Mouse (Mus musculus) gastrocnemius, adult 8-10 months (tissue): ENCODE data around the gene Pum1. TPM values are rescaled to one million over a fixed set of nuclear protein-coding genes. Genes with fewer than 3 reads are reported as not detected.
"Not testable (repeated sequence)": the region's sequence is repeated elsewhere in the genome, so short reads cannot be mapped to it uniquely, and the experiment has no call there.

Experiments used
- DNase-seq, 2 experiments: peaks; one replicate each; pipeline ENCODE4 v3.0.0; 2022; ENCODE audit warnings: low spot score in 2 of 2
- total RNA-seq, 4 experiments: library from RNA; stranded (reverse); gene quantifications; 2 replicates each; pipeline ENCODE4 v1.2.4; 2022

Pum1 gene
- total RNA-seq, result 10 to 100 TPM; 35.2 to 43.9 (median 38.9) TPM

DNA sequence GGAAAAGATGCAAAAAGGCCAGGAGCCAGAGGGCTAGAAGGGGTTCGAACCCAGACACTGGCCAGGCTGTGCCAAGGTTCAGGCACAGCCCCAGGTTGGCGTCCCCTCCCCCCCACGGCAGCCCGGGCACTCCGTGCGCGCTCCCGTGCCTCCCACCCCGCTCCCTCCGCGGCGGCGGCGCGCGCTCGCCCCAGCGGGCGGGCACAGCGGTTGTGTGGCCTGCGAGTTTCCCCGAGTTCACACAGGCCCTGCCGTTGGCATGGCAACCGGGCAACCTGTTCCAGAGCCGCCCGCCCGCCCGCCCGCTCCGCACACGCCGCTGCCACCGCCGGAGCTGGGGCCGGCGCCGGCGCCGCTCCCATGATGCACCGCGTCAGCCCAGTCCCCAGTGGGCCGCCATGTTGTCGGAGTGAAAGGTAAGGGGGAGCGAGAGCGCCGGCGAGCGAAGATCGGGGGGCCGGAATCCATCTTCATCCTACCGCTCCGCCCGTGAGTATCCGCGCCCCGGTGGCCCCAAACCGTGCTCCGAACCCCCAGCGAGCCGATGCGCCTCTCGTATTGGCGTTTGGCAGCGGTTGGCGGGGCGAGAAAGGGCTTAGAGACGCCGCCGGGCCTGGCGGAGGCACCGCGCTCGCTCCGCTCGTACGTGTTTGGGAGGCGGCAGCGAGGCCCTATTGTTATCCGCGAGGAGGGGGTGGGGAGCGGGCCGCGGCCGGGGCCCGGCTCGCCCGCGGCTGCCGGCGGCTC, at the start of gene Pum1:
Gene Pum1 (plus strand): TSS at position 343 of the 747 bp plus-strand sequence.
- DNase-seq, result peak; percentile 67 to 81

DNA sequence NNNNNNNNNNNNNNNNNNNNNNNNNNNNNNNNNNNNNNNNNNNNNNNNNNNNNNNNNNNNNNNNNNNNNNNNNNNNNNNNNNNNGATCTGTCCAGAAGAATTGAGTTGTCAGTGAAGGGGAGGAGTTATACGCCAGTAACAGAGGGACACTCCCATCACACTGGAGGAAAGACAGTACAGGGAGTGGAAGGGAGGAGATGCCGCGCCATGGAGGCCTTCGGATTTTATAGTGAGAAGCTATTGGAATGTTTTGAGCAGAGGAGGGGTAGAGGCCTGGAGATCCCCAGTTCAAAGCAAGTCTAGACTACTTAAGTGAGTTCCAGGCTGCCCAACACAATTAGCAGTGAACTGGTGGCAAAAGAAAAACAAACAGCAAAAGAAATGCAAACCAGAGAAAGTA, 33.7 kb upstream of the Pum1 start:
- DNase-seq, result peak; percentile 5 to 10

DNA sequence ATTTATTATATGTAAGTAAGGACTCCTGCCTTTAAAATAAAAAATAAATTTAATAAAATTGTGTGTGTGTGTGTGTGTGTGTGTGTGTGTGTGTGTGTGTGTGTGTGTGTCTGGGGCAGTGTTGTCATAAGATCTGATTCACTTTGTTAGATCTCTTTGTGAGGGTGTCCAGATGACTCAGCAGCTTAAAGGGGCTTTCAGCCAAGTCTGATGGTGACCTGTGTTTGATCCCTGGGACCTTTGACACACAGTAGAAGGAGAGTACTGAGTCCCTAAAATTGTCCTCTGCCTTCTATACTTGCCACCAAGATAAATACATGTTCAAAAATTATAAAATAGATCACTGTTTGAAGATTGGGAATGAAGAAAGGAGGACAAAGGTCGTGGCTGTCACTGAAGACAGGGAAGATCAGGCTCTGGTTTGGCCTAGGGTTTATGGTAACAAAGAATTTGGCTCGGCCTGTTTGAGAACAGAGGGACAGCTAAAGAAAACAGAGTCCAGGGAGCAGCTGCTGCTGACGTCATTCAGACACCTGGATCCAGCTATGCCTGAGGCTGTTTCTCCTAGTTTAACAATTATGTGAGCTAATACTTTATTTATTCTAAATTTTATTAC, 32.8 kb upstream of the Pum1 start:
- no peak for DNase-seq

DNA sequence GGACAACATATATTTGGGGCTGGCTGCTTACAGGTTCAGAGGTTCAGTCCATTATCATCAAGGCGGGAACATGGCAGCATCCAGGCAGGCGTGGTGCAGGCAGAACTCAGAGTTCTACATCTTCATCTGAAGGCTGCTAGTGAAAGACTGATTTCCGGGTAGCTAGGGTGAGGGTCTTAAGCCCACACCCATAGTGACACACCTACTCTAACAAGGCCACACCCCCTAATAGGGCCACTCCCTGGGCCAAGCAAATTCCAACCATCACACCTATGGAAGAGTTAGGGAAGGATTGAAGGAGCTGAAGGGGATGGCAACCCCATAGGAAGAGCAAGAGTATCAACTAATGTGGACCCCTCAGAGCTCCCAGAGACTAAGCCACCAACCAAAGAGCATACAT, 28.0 kb upstream of the Pum1 start:
- DNase-seq, result not testable (repeated sequence)

DNA sequence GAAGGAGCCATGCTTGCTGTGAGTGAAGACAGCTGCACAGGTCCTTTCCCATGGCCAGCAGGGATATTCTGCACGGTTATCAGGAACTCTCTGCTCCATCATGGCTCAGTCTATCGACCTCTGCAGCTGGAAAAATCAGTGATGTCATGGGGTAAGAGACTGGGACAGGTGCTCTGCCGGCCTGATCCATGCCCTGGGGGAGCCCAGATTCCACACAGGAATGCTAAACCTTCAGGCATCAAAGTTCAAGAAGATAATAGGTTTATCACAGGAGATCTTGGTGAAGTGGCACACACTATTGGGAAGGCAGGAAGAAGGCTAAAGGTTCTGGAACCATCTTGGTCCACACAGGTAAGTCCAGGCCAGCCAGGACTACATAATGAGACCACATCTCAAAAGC, 26.4 kb upstream of the Pum1 start:
- no peak for DNase-seq

DNA sequence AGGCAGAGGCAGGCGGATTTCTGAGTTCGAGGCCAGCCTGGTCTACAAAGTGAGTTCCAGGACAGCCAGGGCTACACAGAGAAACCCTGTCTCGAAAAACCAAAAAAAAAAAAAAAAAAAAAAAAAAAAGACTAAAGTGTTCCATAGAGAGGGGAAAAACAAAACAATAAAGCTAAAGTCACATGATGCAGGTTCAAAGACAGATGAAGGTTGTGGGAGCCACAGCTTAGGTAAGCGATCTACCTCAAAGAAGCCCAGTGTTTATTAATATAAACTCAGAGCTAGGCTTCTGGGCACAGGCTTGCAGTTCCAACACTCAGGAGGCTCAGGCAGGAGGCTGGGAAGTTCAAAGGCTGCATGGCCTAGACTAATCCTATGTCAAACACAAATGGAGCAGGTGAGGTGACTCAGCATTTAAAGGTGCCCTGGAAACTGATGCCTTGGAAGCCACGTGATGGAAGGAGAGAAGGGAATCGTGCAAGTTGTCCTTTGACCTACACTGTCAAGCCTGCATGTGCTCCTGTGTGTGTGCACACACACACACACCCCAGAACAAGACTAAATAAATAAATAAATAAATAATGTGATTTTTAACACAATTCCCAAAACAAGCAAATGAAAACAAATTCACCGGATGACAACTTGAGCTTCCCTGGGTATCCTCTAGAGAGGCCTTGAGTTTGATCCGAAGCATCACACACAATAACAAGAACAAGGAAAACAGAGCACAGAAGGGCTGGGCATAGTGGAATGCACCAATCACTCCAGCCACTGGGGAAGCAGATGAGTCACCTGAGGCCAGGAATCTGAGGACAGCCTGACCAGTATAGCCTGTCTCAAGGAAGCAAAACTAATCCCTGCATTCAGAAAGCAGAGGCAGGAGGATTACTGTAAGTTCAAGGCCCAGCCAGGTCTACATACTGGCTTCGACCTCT, 25.4 kb upstream of the Pum1 start:
- no peak for DNase-seq

DNA sequence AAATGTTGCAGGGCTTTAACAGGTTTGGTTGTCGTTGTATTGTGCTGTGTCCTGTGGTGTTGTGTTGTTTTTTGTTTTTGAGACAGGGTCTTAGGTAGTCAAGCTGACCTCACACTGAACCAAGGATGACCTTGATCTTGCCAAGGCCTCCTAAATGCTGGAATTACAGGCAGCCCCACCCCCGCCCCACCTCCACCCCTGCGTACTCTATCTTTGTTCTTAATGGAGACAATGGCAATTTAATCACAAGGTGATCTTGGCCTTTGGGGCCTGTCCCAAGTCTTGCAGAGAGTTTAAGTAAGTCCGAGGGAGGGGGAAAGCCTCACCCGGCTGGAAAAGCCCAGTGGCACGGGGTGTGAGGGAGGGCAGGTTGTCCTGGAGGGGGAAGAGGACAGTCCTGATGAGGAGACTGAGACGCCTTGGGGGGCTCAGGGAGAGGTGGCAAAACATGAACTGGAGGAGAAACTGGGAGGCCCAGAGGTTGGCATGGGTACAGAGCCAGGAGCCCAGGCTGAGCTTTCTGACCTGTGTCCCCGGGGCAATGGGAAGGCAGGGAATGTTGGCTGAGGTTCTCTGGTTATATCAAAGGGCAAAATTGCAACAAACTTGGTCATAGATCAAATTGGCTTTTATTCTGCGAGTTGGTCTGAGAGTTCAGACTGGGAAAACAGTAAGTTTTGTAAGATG, 22.9 kb upstream of the Pum1 start:
- no peak for DNase-seq

DNA sequence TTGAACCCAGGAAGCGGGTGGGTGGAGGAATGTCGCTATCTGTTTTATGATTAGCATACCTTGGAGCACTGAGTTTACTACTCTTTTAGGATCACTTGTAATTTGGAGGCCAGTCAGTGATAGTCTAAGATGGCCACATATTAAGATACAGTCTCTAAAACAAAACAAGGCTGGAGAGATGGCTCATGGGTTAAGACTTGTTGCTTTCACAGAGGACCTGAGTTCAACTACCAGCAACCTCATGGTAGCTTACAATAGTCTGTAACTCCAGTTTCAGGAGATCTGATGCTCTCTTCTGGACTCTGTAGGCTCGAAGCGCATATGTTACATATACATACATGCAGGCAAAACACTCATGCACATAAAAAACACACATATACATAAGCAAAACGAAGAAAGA, 20.7 kb upstream of the Pum1 start:
- no peak for DNase-seq

DNA sequence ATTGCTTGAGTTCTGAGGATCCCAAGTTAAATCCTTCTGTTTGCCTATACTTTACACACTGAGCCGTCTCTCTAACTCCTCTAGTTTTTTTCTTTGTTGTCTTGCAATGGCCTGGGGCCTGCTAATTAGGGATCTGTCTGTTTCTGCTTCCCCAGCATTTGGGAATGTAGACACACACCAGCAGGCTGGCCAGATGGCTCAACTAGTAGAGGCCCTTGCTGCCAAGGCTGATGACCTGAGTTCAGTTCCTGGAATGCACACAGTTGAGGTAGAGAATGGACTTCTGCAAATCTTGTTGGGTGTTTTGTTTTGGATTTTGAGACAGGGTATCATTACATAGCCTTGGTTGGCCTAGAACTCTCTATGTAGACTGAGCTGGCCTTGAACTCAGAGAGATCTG, 17.7 kb upstream of the Pum1 start:
- no peak for DNase-seq

DNA sequence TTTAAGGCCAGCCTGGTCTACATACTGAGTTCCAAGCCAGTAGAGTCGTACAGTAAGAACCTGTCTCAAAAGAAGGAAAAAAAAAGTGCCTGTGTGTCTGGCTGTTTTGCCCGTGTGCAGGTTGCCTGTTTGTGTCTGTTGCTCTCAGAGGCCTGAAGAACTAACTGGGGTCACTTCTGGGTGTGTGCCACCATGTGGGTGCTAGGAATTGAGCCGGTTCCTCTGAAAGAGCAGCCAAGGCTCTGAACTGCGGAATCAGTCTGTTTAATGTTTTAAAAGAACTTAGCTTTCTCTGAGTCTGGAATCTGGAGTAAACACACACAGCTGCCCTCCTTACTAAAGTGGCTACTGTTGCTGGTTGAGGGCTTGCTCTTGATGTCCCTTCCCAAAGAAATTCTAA, 11.8 kb upstream of the Pum1 start:
- no peak for DNase-seq

DNA sequence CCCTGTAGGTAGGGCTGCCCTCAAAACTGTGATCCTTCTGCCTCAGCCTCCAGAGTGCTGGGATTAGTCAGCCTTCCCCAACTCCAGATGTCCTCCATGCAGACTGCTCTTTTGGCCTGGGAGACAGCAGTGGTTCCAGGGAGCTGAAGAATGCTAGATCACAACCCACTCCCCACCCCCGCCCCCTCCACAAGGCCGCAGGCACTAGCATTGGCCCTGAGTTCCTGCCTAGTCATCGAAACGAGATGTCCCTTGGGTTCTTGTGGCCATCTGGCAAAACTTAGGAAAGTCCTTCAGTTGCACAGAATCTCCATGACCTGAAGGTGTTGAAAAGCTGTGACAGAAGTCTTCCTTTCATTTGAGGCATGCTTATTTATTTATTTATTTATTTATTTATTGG, 10.6 kb upstream of the Pum1 start:
- no peak for DNase-seq

DNA sequence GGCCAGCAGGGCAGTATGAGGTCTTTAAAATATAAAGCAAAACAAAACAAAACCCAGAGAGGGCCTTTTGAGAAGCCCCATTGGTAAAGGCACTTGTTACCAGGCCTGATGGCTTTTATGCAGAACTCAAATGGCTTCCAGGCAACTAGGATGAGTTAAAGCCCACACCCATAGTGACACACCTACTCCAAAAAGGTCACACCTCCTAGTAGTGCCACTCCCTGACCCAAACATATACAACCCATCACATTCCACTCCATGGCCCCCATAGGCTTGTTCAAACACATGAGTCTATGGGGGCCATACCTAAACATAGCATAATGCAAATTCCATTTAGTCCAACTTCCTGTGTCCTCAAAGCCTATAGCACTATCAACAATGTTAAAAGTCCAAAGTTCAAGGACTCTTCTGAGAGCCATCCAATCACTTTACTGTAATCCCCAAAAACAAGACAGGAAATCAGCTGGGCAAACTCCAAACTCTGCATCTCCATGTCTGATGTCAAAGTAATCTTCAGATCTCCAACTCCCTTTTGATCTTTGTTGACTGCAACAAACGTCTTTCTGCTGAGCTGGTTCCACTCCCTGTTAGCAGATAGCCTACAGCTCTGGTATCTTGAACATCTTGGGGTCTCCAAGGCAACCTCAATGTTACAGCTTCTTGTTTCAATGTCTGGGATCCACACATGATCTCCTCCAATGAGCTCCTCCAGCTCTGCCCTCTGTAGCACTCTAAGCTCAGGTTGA, 5.1 kb upstream of the Pum1 start:
- DNase-seq, result no peak

DNA sequence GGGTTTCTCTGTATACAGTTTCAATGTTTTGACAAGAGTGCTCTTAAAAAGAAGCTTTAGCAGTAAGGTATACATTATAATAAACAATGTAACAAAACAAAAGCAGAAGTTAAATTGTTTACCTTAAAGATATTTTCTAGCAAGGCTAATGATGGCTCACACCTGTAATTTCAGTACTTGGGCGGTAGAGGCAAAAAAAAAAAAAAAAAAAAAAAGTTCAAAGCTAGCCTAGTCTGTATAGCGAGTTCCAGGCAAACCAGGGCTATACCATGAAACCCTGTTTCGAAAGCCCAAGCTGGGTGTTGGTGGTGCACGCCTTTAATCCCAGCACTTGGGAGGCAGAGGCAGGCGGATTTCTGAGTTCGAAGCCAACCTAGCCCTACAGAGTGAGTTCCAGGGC, 3.7 kb upstream of the Pum1 start:
- no peak for DNase-seq

DNA sequence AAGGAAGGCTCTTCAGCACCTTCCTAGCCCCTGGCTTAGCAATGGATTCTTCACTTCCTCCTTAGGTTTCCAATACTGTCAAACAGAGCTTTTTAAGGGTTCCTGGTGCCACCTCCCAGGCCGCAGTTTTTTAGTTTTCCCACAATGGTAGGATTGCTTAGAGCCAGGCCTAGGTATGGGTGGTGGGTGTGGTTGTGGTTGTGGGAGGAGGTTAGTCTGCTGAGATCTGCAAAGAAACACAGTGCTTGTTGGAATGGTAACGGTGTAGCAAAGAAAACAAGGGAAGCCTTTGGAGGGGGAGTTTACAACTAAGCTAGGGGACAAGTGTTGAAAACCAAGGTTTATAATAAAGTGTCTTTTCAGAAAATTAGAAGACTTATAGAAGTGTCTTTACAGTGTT, 3.0 kb upstream of the Pum1 start:
- DNase-seq, result no peak

DNA sequence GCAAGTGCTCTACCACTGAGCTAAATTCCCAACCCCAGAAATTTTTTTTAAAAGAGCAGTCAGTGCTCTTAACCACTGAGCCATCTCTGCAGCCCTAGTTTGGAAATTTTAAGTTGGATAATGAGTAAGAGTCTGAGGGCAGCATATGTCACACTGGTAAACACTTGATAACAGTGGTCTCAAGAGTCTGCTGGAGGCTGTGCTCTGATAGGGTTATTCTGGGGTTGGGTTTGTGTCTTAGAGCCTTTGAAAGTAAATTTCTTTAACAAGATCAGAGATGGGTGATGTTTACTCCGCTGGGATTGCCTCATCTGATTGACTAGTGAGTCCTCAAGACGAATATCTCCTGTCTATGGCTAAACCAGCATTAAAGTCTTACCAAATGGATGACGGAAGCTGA, 2.0 kb upstream of the Pum1 start:
- no peak for DNase-seq

DNA sequence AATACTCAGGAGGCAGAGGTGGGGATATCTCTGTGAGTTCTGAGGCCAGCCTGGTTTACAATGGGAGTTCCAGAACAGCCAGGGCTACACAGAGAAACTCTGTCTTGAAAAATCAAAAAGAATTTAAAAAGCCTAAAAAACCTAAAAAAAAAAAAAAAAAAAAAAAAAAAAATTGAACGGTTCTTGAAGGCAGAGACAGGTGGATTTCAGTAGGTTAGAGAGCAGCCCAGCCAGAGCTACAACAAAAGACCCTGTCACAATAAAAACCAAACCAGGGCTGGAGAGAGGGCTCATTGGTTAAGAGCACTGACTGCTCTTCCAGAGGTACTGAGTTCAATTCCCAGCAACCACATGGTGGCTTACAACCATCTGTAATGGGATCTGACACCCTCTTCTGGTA, 816 bp upstream of the Pum1 start:
- DNase-seq, result not testable (repeated sequence)

DNA sequence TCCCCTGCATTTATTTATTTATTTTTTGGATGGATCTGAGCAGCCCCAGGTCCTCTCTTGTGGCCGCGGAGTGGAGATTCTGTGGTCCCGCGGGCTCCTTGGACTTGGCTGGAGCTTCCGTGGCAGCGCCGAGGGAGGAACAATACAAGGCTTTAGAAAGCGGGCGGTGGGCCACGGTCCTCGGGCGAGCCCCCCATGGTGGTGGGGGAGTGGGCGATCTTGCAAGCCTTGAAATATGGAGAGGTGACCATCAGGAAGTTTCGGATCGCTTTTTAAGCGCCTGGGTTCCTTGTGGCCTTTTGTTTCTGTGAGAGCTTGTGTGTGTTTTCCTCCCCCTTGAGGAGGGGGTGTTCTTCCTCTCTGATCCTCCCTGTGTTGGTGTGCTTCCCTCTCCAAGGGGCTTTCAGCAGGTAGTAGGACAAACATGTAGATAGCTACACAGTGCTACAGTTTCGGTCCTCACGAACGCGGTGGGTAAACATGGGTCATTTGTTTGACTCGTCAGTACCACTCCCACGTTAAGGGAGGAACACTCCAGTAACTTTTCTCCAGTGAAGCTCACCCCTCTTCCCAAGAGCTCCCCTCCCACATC, 785 bp downstream of the Pum1 start:
- DNase-seq, result peak; percentile 12 to 24

DNA sequence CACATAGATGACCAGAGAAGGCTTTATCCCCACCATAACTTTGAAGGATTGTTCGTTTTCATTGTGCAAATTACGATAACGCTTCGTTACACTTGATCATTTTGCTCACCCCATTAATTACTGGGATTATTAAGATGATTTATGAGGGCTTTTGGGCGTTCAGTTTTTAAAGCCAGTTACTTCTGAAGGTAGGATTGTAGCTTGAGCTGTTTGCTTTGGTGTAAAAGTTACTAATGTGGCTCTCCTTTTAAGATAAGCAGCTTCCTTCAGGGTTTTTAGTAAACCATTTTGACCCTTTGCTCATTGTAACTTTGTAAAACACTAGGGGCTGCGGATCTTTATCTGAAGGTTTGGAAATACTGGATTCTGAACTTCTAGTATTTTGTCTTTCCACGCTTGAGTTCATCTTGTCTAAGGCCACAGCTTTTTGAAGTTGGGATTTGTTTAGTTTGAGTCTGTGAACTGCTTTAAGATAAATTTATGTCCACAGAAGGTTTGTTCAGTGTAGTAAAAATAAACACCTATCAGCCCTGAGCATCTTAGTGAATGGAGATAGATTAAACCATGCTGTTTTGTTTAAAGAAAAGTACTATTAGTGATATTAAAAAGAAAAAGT, 1.4 kb downstream of the Pum1 start:
- DNase-seq, result no peak

DNA sequence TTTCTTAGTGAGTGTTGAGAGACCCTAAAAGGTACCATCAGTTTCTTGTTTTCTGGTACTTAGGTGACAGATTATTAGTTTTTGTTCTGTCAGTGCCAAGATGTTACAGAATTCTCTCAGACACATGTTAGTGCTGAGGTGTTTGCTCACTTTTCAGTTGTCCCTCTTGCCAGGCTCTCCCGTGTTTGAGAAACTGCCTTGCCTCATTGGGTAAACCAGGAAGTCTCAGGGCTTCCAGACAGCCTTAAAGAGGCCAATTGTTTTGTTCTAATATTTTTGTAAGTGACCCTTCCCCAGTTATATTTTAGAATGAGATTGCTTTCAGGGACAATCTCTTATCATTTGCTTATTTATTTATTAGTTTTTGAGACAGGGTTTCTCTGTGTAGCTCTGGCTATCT, 2.1 kb downstream of the Pum1 start:
- DNase-seq, result no peak

DNA sequence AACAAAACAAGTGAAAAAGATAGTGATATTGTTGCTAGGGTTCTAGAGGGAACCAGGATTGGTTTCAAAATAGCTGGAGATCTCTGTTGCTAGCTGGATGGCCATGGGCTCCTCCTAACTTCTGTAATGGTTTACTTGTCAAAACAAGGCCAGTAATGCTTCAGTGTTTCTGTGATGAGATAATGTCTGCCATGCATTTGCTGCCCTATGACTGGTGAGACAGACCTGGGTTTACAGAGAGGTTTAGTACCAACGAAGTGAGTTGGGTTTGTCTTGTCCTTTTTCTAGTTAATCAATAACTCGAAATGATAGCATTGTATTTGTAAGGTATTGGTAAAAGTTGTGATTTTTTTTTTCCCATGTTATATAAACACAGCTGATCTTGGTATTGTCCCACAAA, 4.6 kb downstream of the Pum1 start:
- no peak for DNase-seq
